Mouse (Mus musculus): ENCODE results near the gene Rab3gap2. TPM values are rescaled to one million over a fixed set of nuclear protein-coding genes. Genes with fewer than 3 reads are reported as not detected.

Rab3gap2 gene
- total and polyA plus RNA-seq, 3 experiments = 22.7 to 39.1 (median 24.0) TPM

DNA sequence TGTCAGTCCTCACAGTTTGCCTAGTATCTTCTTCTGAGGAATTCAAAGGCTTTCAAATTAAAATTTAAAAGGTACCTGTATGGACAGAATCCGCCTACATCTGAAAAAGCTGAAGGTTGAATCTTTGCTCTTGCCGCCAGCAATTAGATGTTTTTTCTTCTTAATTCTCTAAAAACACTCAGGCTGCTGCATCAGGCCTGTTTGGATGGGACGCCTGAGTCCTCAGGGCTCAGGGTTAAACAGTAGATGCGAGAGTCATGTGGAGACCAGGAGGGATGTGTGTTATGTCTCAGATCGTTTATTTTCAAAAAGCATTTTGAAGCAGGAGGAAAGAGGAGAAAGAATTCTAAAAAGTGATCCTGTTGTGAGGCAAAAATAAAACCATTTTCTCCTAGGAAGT is 30.3 kb upstream of the Rab3gap2 start:
- dilution Hi-C loops (cut with MboI; ENCODE audit: extremely low pct_ligation_motif_present, extremely low pct_unique_long_range_greater_than_20kb, low sequenced_read_pairs) = no loop called here

DNA sequence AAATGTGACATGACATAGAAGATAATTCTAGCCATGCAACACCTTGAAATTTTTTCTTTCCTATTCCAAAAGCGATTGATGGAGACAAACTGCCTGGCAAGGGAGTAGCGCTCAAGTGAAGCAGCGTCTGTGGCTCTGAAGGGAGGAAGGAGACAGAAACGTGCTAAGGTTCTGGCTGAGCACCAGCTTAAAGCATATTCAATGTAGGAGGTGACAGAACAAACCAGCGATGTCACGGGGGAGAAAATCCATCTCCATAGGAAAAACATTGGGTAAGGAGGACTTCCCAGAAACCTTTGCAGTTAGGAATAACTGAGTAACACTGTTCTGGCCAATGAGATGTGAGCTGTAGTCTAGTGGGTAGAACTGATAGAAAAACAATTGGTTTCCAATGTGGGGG is 26.1 kb upstream of the Rab3gap2 start:
- Histone ChIP-seq H3K27me3 (replicated peaks) (no peaks in the 10 kb centered on the region), H3K9me3 (replicated peaks; ENCODE audit: low read length) (no peaks in the 10 kb centered on the region), H3K27ac (ENCODE audit: insufficient read depth, low read depth) (no peak overlapping the region), H3K4me2 (ENCODE audit: insufficient read depth, low read depth, poor library complexity, severe bottlenecking) (no peak overlapping the region), H3K4me1 (ENCODE audit: control insufficient read depth in 1 of 2, insufficient read depth in 2 of 2) (no peaks in the 10 kb centered on the region; a peak in 1 of 4 replicates), H3K36me3 (replicated peaks in 1 of 2; ENCODE audit: control insufficient read depth in 1 of 2, insufficient read depth in 1 of 2, low read length in 1 of 2) (no peaks in the 10 kb centered on the region), H3K4me3 (replicated peaks in 1 of 3; ENCODE audit: low read depth in 2 of 3, low read length in 2 of 3, poor library complexity in 1 of 3) (no peak overlapping the region), H3K9ac (ENCODE audit: insufficient read depth, low read depth) (no peak overlapping the region), H3K79me2 (replicated peaks; ENCODE audit: control insufficient read depth, extremely low read depth, insufficient read depth, poor library complexity, severe bottlenecking) (no peaks in the 10 kb centered on the region)
- no peak for TF ChIP-seq EP300 (IDR thresholded peaks at IDR 0.05; ENCODE audit: low read length)
- no peak for TF ChIP-seq ETS1 (conservative IDR thresholded peaks at IDR 0.05; ENCODE audit: low read depth, low read length)
- TF ChIP-seq TCF12 (IDR thresholded peaks at IDR 0.05; ENCODE audit: low read depth, low read length) = no peak
- no peak for TF ChIP-seq CHD2 (IDR thresholded peaks at IDR 0.05; ENCODE audit: low read length)
- TF ChIP-seq CHD1 (IDR thresholded peaks at IDR 0.05; ENCODE audit: low read depth, low read length) = no peak
- TF ChIP-seq GABPA (IDR thresholded peaks at IDR 0.05; ENCODE audit: insufficient replicate concordance, low read depth, low read length) = no peak
- no peak for TF ChIP-seq USF1 (IDR thresholded peaks at IDR 0.05; ENCODE audit: low read depth, low read length)
- no peak for TF ChIP-seq E2F4 (IDR thresholded peaks at IDR 0.05; ENCODE audit: insufficient replicate concordance, low read depth, low read length)
- no peak for TF ChIP-seq POLR2A (IDR thresholded peaks at IDR 0.05; ENCODE audit: low read depth, low read length)
- TF ChIP-seq MEF2A (IDR thresholded peaks at IDR 0.05; ENCODE audit: borderline replicate concordance, low read depth, low read length) = no peak
- no peak for TF ChIP-seq ZC3H11A (IDR thresholded peaks at IDR 0.05; ENCODE audit: low read depth, low read length)
- TF ChIP-seq JUN (IDR thresholded peaks at IDR 0.05; ENCODE audit: insufficient read depth, low read depth, low read length) = no peak
- no peak for TF ChIP-seq NELFE (IDR thresholded peaks at IDR 0.05; ENCODE audit: low read depth, low read length)
- TF ChIP-seq ELF1 (IDR thresholded peaks at IDR 0.05; ENCODE audit: low read depth, low read length) = no peak
- no peak for TF ChIP-seq IRF4 (IDR thresholded peaks at IDR 0.05; ENCODE audit: low read depth, low read length)
- no peak for TF ChIP-seq BHLHE40 (IDR thresholded peaks at IDR 0.05; ENCODE audit: low read depth, low read length)
- DNase-seq (ENCODE audit: extremely low read depth) = no peak
- dilution Hi-C loops (cut with MboI; ENCODE audit: extremely low pct_ligation_motif_present, extremely low pct_unique_long_range_greater_than_20kb, low sequenced_read_pairs) = no loop called here
- in situ Hi-C loops (cut with MboI; ENCODE audit: low pct_ligation_motif_present, low pct_unique_long_range_greater_than_20kb, low sequenced_read_pairs) = loop anchor here (25.0 kb wide), 1 partner anchor 341 kb away; the partner anchor contains the start of gene Marc2

More for the DNA sequence above, 30.3 kb upstream of the Rab3gap2 start:
- Histone ChIP-seq H3K36me3 (replicated peaks in 1 of 2; ENCODE audit: control insufficient read depth in 1 of 2, insufficient read depth in 1 of 2, low read length in 1 of 2) (no peaks in the 10 kb centered on the region), H3K79me2 (replicated peaks; ENCODE audit: control insufficient read depth, extremely low read depth, insufficient read depth, poor library complexity, severe bottlenecking) (no peaks in the 10 kb centered on the region), H3K4me1 (ENCODE audit: control insufficient read depth in 1 of 2, insufficient read depth in 2 of 2) (no peaks in the 10 kb centered on the region), H3K27me3 (replicated peaks) (no peaks in the 10 kb centered on the region), H3K9ac (ENCODE audit: insufficient read depth, low read depth) (no peak overlapping the region), H3K9me3 (replicated peaks; ENCODE audit: low read length) (no peaks in the 10 kb centered on the region), H3K4me2 (ENCODE audit: insufficient read depth, low read depth, poor library complexity, severe bottlenecking) (no peak overlapping the region), H3K27ac (ENCODE audit: insufficient read depth, low read depth) (no peak overlapping the region), H3K4me3 (replicated peaks in 1 of 3; ENCODE audit: low read depth in 2 of 3, low read length in 2 of 3, poor library complexity in 1 of 3) (no peak overlapping the region)
- no peak for DNase-seq (ENCODE audit: extremely low read depth)
- no peak for TF ChIP-seq GABPA (IDR thresholded peaks at IDR 0.05; ENCODE audit: insufficient replicate concordance, low read depth, low read length)
- no peak for TF ChIP-seq RCOR1 (conservative IDR thresholded peaks at IDR 0.05; ENCODE audit: low read depth, low read length)
- no peak for TF ChIP-seq E2F4 (IDR thresholded peaks at IDR 0.05; ENCODE audit: insufficient replicate concordance, low read depth, low read length)
- in situ Hi-C loops (cut with MboI; ENCODE audit: low pct_ligation_motif_present, low pct_unique_long_range_greater_than_20kb, low sequenced_read_pairs) = no loop called here
